Mouse (Mus musculus): ENCODE measurements around the gene Inpp5a. TPM values are rescaled to one million over a fixed set of nuclear protein-coding genes. Genes with fewer than 3 reads are reported as not detected.
A peak's percentile ranks its signal among the peaks of the same experiment; 100 is the strongest.

The Inpp5a gene
- polyA plus RNA-seq (2015; fragmentation: Nextera tagmentation; extraction: Ambion mirVana), result 25.4 and 27.6 TPM in 2 replicates

DNA sequence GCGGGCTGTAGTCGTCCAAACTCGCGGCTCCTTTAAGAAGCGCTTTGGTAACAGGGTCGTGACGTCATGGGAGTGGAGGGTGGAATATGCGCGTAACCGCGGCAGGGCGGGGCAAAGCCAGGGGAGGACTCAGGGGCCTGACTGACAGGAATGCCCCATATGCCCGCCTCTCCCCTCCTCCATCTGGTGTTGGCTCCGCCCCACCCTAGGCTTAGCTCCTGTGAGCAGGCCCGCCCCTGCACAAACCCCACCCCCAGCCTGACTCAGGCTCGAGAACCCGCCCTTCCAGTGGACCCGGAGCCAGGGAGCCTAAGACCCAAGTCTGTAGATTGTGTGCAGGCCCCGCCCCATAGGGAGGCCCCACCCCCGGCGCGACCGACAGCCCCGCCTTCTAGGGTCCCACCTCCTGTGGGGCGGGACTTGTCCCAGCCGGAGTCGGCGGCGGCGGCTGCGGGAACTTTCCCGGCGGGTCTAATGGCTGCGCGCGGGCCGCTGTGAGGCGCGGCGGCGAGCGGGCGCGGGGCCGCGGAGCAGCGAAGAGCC is at the start of gene Inpp5a:
Gene Inpp5a (plus strand): TSS at position 440 of the 543 bp plus-strand sequence.
- peak within 1 kb of the TSS; percentile 96 for H3K4me3 ChIP-seq (ENCODE audit: low read depth, low read length)
- peak within 1 kb of the TSS; percentile 93 for H3K27ac ChIP-seq (replicated peaks)
- H3K4me2 ChIP-seq (replicated peaks; ENCODE audit: low read depth), result peak within 1 kb of the TSS; percentile 82
- H3K36me3 ChIP-seq (ENCODE audit: control insufficient read depth, insufficient read depth, low read length), result no peaks in the 10 kb centered on the region
- H3K27me3 ChIP-seq (ENCODE audit: control insufficient read depth, insufficient read depth, low read length), result no peaks in the 10 kb centered on the region
- peaks cover 20% of the 10 kb centered on the region for H3K4me1 ChIP-seq (replicated peaks; ENCODE audit: control insufficient read depth, insufficient read depth)
- peak; percentile 100 for DNase-seq (ENCODE audit: low spot score)
- no peaks in the 10 kb centered on the region for H3K9me3 ChIP-seq (ENCODE audit: control insufficient read depth, low read length)
- no peak for TF ChIP-seq CTCF (IDR thresholded peaks at IDR 0.05; ENCODE audit: low read depth)
- no peak for TF ChIP-seq EP300 (optimal IDR thresholded peaks at IDR 0.05)
- ATAC-seq (ENCODE audit: low FRiP score, low TSS enrichment), result peak; percentile 97
- WGBS, result 1% methylated on average over 41 of the region's 47 CpGs
- peak within 1 kb of the TSS; percentile 99 for H3K9ac ChIP-seq (ENCODE audit: low read length)

DNA sequence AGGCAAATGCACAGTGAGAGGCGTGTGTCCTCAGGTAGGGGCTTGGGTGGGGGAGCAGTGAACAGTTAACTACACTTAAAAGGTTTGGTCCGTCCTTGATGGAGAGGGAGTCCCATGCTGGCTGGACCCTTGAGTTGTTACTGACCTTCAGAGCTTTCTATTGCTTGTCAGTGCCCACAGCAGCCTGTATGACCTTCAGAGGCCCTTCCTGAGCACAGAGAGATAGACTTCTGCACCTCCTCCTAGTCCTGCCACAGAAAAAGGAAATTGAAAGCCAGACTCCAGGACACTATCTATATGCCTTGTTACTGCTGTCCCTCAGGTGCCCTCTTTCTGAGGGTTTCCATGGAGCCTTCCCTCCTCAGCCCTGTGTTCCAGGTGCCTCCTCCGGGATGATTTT is 49.7 kb upstream of the Inpp5a start:
- no peak overlapping the region for H3K9ac ChIP-seq (ENCODE audit: low read length)
- TF ChIP-seq EP300 (optimal IDR thresholded peaks at IDR 0.05) (no peak), CTCF (IDR thresholded peaks at IDR 0.05; ENCODE audit: low read depth) (no peak)
- no peak overlapping the region for H3K27ac ChIP-seq (replicated peaks)
- no peaks in the 10 kb centered on the region for H3K36me3 ChIP-seq (ENCODE audit: control insufficient read depth, insufficient read depth, low read length)
- ATAC-seq (ENCODE audit: low FRiP score, low TSS enrichment), result no peak
- no peaks in the 10 kb centered on the region for H3K9me3 ChIP-seq (ENCODE audit: control insufficient read depth, low read length)
- 82% methylated on average over 3 of the region's 3 CpGs for WGBS
- no peak for DNase-seq (ENCODE audit: low spot score)
- H3K4me2 ChIP-seq (replicated peaks; ENCODE audit: low read depth), result no peak overlapping the region
- no peak overlapping the region for H3K4me3 ChIP-seq (ENCODE audit: low read depth, low read length)
- H3K4me1 ChIP-seq (replicated peaks; ENCODE audit: control insufficient read depth, insufficient read depth), result peaks cover 4% of the 10 kb centered on the region; the same call in 1 of the 2 replicates
- no peaks in the 10 kb centered on the region for H3K27me3 ChIP-seq (ENCODE audit: control insufficient read depth, insufficient read depth, low read length)

DNA sequence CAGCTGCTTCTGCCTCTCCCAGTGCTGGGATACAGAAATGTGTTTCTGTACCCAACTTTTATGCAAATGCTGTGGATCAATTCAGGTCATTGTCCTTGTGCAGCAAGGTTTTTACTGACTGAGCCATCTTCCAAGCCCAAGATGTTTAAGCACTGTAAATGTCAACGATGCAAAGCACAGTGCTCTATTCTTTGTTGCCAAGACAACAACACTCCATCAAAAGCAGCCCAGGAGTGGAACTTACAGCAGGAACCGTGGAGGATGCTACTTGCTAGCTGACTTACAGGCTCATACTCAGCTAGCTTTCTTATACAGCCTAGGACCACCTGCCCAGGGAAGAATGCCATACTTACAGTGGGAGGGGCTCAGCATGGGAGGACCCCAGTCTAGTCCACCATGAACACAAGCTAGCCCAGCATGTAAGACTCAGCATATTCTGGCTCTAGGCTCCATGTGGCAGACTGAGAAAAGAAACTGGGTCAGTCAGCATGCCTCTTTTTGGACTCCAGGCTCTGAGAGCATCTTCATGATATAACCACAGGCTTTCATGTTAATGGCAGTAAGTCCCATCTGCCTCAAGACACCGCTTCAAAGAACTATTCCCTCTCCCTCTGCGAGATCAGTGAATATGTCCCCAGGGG is 47.8 kb upstream of the Inpp5a start:
- H3K4me3 ChIP-seq (ENCODE audit: low read depth, low read length), result no peak overlapping the region
- no peak overlapping the region for H3K4me2 ChIP-seq (replicated peaks; ENCODE audit: low read depth)
- ATAC-seq (ENCODE audit: low FRiP score, low TSS enrichment) (no peak), DNase-seq (ENCODE audit: low spot score) (no peak)
- WGBS, result 71% methylated on average over 4 of the region's 4 CpGs
- H3K9me3 ChIP-seq (ENCODE audit: control insufficient read depth, low read length), result no peaks in the 10 kb centered on the region
- H3K9ac ChIP-seq (ENCODE audit: low read length), result no peak overlapping the region
- H3K36me3 ChIP-seq (ENCODE audit: control insufficient read depth, insufficient read depth, low read length), result no peaks in the 10 kb centered on the region
- H3K27ac ChIP-seq (replicated peaks), result no peak overlapping the region
- no peak for TF ChIP-seq EP300 (optimal IDR thresholded peaks at IDR 0.05)
- no peak for TF ChIP-seq CTCF (IDR thresholded peaks at IDR 0.05; ENCODE audit: low read depth)
- H3K27me3 ChIP-seq (ENCODE audit: control insufficient read depth, insufficient read depth, low read length), result no peaks in the 10 kb centered on the region; the same call in 1 of the 2 replicates
- peaks cover 4% of the 10 kb centered on the region; the same call in 1 of the 2 replicates for H3K4me1 ChIP-seq (replicated peaks; ENCODE audit: control insufficient read depth, insufficient read depth)

DNA sequence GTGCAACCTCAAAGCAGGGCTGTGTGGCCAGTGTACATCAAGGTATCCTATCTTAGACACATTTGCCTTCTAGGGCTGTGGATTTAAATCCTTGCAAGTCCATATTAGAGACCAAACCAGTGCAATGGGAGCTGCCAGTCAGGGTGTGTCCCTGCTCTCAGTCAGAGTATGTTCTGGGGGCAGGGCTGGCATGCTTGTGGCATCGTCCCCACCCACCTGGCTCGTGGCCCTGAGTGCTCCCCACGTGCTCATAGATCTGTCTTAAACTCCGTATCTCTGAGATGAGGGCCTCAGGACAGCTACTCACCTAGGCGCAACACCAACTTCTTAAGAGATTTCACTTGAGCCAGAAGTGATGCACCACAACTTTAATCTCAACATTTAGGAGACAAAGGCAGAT is 46.1 kb upstream of the Inpp5a start:
- Histone ChIP-seq H3K4me3 (ENCODE audit: low read depth, low read length) (no peak overlapping the region), H3K27me3 (ENCODE audit: control insufficient read depth, insufficient read depth, low read length) (no peaks in the 10 kb centered on the region; the same call in 1 of the 2 replicates), H3K9ac (ENCODE audit: low read length) (no peak overlapping the region), H3K4me2 (replicated peaks; ENCODE audit: low read depth) (no peak overlapping the region), H3K27ac (replicated peaks) (no peak overlapping the region), H3K4me1 (replicated peaks; ENCODE audit: control insufficient read depth, insufficient read depth) (peaks cover 4% of the 10 kb centered on the region; the same call in 1 of the 2 replicates), H3K9me3 (ENCODE audit: control insufficient read depth, low read length) (no peaks in the 10 kb centered on the region), H3K36me3 (ENCODE audit: control insufficient read depth, insufficient read depth, low read length) (no peaks in the 10 kb centered on the region)
- 40% methylated on average over 5 of the region's 5 CpGs for WGBS
- ATAC-seq (ENCODE audit: low FRiP score, low TSS enrichment) (peak; percentile 43; the same call in 1 of the 2 replicates), DNase-seq (ENCODE audit: low spot score) (peak; percentile 60)
- no peak for TF ChIP-seq CTCF (IDR thresholded peaks at IDR 0.05; ENCODE audit: low read depth)
- no peak for TF ChIP-seq EP300 (optimal IDR thresholded peaks at IDR 0.05)

DNA sequence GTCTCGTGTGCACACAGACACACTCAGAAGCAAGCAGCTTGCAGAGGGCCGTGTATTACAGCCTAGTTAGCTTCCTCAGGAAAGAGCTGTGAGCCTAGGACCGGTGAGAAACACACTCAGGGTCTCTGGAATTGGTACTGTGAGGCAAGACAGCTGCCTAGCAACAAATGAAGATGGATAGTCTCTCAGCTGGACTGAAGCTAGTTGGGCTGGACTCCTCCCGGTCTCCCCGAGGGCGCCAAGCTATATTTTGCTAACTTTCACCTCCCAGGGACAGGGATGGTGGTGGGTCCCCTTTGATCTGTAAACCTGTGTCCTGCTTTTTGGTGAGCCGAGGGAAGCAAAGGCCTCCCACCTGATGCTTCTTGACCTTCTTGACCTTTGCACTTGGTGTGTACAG is 41.9 kb upstream of the Inpp5a start:
- Histone ChIP-seq H3K27ac (replicated peaks) (no peak overlapping the region), H3K9ac (ENCODE audit: low read length) (no peak overlapping the region), H3K36me3 (ENCODE audit: control insufficient read depth, insufficient read depth, low read length) (no peaks in the 10 kb centered on the region), H3K4me1 (replicated peaks; ENCODE audit: control insufficient read depth, insufficient read depth) (peaks cover 4% of the 10 kb centered on the region; the same call in 1 of the 2 replicates), H3K9me3 (ENCODE audit: control insufficient read depth, low read length) (no peaks in the 10 kb centered on the region), H3K4me3 (ENCODE audit: low read depth, low read length) (no peak overlapping the region), H3K4me2 (replicated peaks; ENCODE audit: low read depth) (no peak overlapping the region), H3K27me3 (ENCODE audit: control insufficient read depth, insufficient read depth, low read length) (no peaks in the 10 kb centered on the region; the same call in 1 of the 2 replicates)
- 27% methylated on average over 7 of the region's 7 CpGs for WGBS
- no peak for DNase-seq (ENCODE audit: low spot score)
- TF ChIP-seq EP300 (optimal IDR thresholded peaks at IDR 0.05), result no peak
- no peak for TF ChIP-seq CTCF (IDR thresholded peaks at IDR 0.05; ENCODE audit: low read depth)
- ATAC-seq (ENCODE audit: low FRiP score, low TSS enrichment), result no peak

DNA sequence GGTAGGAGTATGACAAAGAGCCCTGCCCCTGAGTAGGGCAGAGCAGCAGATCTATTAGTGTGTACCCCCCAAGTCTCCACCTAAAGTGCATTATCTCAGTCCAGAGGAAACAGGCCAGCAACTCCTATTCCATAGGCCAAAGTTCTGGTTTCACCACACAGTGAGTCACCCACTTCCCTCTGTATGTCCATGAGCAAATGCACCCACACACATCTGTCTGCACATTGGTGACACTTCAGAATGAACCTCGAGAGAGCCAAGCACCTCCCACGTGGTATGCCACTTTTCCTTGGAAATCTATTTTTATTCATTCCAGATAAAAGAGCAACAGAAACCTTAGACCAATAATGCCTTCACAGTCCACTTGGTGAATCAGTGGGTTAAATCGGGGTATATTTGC is 38.3 kb upstream of the Inpp5a start:
- H3K27me3 ChIP-seq (ENCODE audit: control insufficient read depth, insufficient read depth, low read length), result no peaks in the 10 kb centered on the region
- no peak overlapping the region for H3K4me2 ChIP-seq (replicated peaks; ENCODE audit: low read depth)
- H3K9ac ChIP-seq (ENCODE audit: low read length), result no peak overlapping the region
- ATAC-seq (ENCODE audit: low FRiP score, low TSS enrichment), result peak; percentile 71; the same call in 1 of the 2 replicates
- H3K9me3 ChIP-seq (ENCODE audit: control insufficient read depth, low read length), result no peaks in the 10 kb centered on the region
- no peak overlapping the region for H3K4me3 ChIP-seq (ENCODE audit: low read depth, low read length)
- no peak for DNase-seq (ENCODE audit: low spot score)
- no peak for TF ChIP-seq CTCF (IDR thresholded peaks at IDR 0.05; ENCODE audit: low read depth)
- no peak for TF ChIP-seq EP300 (optimal IDR thresholded peaks at IDR 0.05)
- WGBS, result 62% methylated on average over 3 of the region's 3 CpGs
- no peaks in the 10 kb centered on the region for H3K36me3 ChIP-seq (ENCODE audit: control insufficient read depth, insufficient read depth, low read length)
- H3K4me1 ChIP-seq (replicated peaks; ENCODE audit: control insufficient read depth, insufficient read depth), result no peaks in the 10 kb centered on the region
- no peak overlapping the region for H3K27ac ChIP-seq (replicated peaks)
